Mouse (Mus musculus): Measurements from ENCODE around the gene Arl4c. TPM values are rescaled to one million over a fixed set of nuclear protein-coding genes. Genes with fewer than 3 reads are reported as not detected.
A peak's percentile ranks its signal among the peaks of the same experiment; 100 is the strongest.

Arl4c gene
- polyA plus RNA-seq, 1 experiment from 2014 or later: 1.5 TPM

- Histone ChIP-seq H3K4me2 (ENCODE audit: low read depth, low read length) (no peak overlapping the region), H3K4me3 (ENCODE audit: low read depth, low read length) (no peak overlapping the region), H3K27ac (ENCODE audit: low read depth) (no peak overlapping the region), H3K4me1 (ENCODE audit: insufficient read depth) (no peaks in the 10 kb centered on the region), H3K9me3 (ENCODE audit: low read length) (no peaks in the 10 kb centered on the region), H3K9ac (replicated peaks) (no peak overlapping the region), H3K27me3 (ENCODE audit: insufficient read depth, low read length) (no peaks in the 10 kb centered on the region), H3K36me3 (replicated peaks; ENCODE audit: insufficient read depth, low read length) (no peaks in the 10 kb centered on the region)
- no peak for TF ChIP-seq EP300 (IDR thresholded peaks at IDR 0.05; ENCODE audit: low read depth)
- TF ChIP-seq CTCF (IDR thresholded peaks at IDR 0.05; ENCODE audit: low read depth): no peak
- WGBS (ENCODE audit: insufficient replicate concordance): 60% methylated on average over 8 of the region's 8 CpGs
- DNase-seq (no peak), ATAC-seq (no peak)
Measured at GRCm38 (mm10) chr1:88744261-88744660, 42.2 kb upstream of the Arl4c start.

GRCm38 (mm10) chr1:88742372-88742771, 40.4 kb upstream of the Arl4c start:
- H3K9me3 ChIP-seq (ENCODE audit: low read length): no peaks in the 10 kb centered on the region
- TF ChIP-seq EP300 (IDR thresholded peaks at IDR 0.05; ENCODE audit: low read depth): no peak
- peak; percentile 83 for TF ChIP-seq CTCF (IDR thresholded peaks at IDR 0.05; ENCODE audit: low read depth)
- H3K4me3 ChIP-seq (ENCODE audit: low read depth, low read length): no peak overlapping the region
- no peak for ATAC-seq
- no peak overlapping the region for H3K9ac ChIP-seq (replicated peaks)
- H3K4me1 ChIP-seq (ENCODE audit: insufficient read depth): no peaks in the 10 kb centered on the region
- 44% methylated on average over 7 of the region's 7 CpGs for WGBS (ENCODE audit: insufficient replicate concordance)
- no peaks in the 10 kb centered on the region for H3K27me3 ChIP-seq (ENCODE audit: insufficient read depth, low read length)
- no peaks in the 10 kb centered on the region for H3K36me3 ChIP-seq (replicated peaks; ENCODE audit: insufficient read depth, low read length)
- no peak overlapping the region for H3K4me2 ChIP-seq (ENCODE audit: low read depth, low read length)
- peak; percentile 44 for DNase-seq
- H3K27ac ChIP-seq (ENCODE audit: low read depth): no peak overlapping the region

GRCm38 (mm10) chr1:88739546-88739945, 37.5 kb upstream of the Arl4c start:
- 68% methylated on average over 4 of the region's 4 CpGs for WGBS (ENCODE audit: insufficient replicate concordance)
- no peak for DNase-seq
- Histone ChIP-seq H3K4me2 (ENCODE audit: low read depth, low read length) (no peak overlapping the region), H3K4me3 (ENCODE audit: low read depth, low read length) (no peak overlapping the region), H3K27me3 (ENCODE audit: insufficient read depth, low read length) (no peaks in the 10 kb centered on the region), H3K27ac (ENCODE audit: low read depth) (no peak overlapping the region), H3K4me1 (ENCODE audit: insufficient read depth) (no peaks in the 10 kb centered on the region), H3K36me3 (replicated peaks; ENCODE audit: insufficient read depth, low read length) (no peaks in the 10 kb centered on the region), H3K9me3 (ENCODE audit: low read length) (no peaks in the 10 kb centered on the region), H3K9ac (replicated peaks) (no peak overlapping the region)
- ATAC-seq: no peak
- TF ChIP-seq CTCF (IDR thresholded peaks at IDR 0.05; ENCODE audit: low read depth) (no peak), EP300 (IDR thresholded peaks at IDR 0.05; ENCODE audit: low read depth) (no peak)

- no peak overlapping the region for H3K4me3 ChIP-seq (ENCODE audit: low read depth, low read length)
- H3K9me3 ChIP-seq (ENCODE audit: low read length): no peaks in the 10 kb centered on the region
- H3K27ac ChIP-seq (ENCODE audit: low read depth): no peak overlapping the region
- H3K4me1 ChIP-seq (ENCODE audit: insufficient read depth): no peaks in the 10 kb centered on the region
- WGBS (ENCODE audit: insufficient replicate concordance): 52% methylated on average over 3 of the region's 3 CpGs
- no peaks in the 10 kb centered on the region for H3K36me3 ChIP-seq (replicated peaks; ENCODE audit: insufficient read depth, low read length)
- DNase-seq (no peak), ATAC-seq (no peak)
- TF ChIP-seq EP300 (IDR thresholded peaks at IDR 0.05; ENCODE audit: low read depth): no peak
- no peak for TF ChIP-seq CTCF (IDR thresholded peaks at IDR 0.05; ENCODE audit: low read depth)
- H3K9ac ChIP-seq (replicated peaks): no peak overlapping the region
- no peaks in the 10 kb centered on the region for H3K27me3 ChIP-seq (ENCODE audit: insufficient read depth, low read length)
- no peak overlapping the region for H3K4me2 ChIP-seq (ENCODE audit: low read depth, low read length)
Measured at GRCm38 (mm10) chr1:88738931-88739330, 36.9 kb upstream of the Arl4c start.

GRCm38 (mm10) chr1:88729496-88729895, 27.5 kb upstream of the Arl4c start:
- 83% methylated on average over 1 of the region's 1 CpGs for WGBS (ENCODE audit: insufficient replicate concordance)
- TF ChIP-seq EP300 (IDR thresholded peaks at IDR 0.05; ENCODE audit: low read depth): no peak
- TF ChIP-seq CTCF (IDR thresholded peaks at IDR 0.05; ENCODE audit: low read depth): no peak

GRCm38 (mm10) chr1:88727369-88727768, 25.3 kb upstream of the Arl4c start:
- ATAC-seq (no peak), DNase-seq (no peak)
- Histone ChIP-seq H3K4me3 (ENCODE audit: low read depth, low read length) (no peak overlapping the region), H3K9me3 (ENCODE audit: low read length) (no peaks in the 10 kb centered on the region), H3K36me3 (replicated peaks; ENCODE audit: insufficient read depth, low read length) (no peaks in the 10 kb centered on the region), H3K27me3 (ENCODE audit: insufficient read depth, low read length) (no peaks in the 10 kb centered on the region), H3K27ac (ENCODE audit: low read depth) (no peak overlapping the region), H3K4me2 (ENCODE audit: low read depth, low read length) (no peak overlapping the region), H3K9ac (replicated peaks) (no peak overlapping the region), H3K4me1 (ENCODE audit: insufficient read depth) (no peaks in the 10 kb centered on the region)
- 80% methylated on average over 1 of the region's 1 CpGs for WGBS (ENCODE audit: insufficient replicate concordance)
- no peak for TF ChIP-seq CTCF (IDR thresholded peaks at IDR 0.05; ENCODE audit: low read depth)
- TF ChIP-seq EP300 (IDR thresholded peaks at IDR 0.05; ENCODE audit: low read depth): no peak

More at GRCm38 (mm10) chr1:88729496-88729895, 27.5 kb upstream of the Arl4c start:
- no peaks in the 10 kb centered on the region for H3K9me3 ChIP-seq (ENCODE audit: low read length)
- no peak overlapping the region for H3K4me2 ChIP-seq (ENCODE audit: low read depth, low read length)
- H3K4me3 ChIP-seq (ENCODE audit: low read depth, low read length): no peak overlapping the region
- H3K27ac ChIP-seq (ENCODE audit: low read depth): no peak overlapping the region
- no peak for ATAC-seq
- H3K27me3 ChIP-seq (ENCODE audit: insufficient read depth, low read length): no peaks in the 10 kb centered on the region
- H3K4me1 ChIP-seq (ENCODE audit: insufficient read depth): no peaks in the 10 kb centered on the region
- H3K36me3 ChIP-seq (replicated peaks; ENCODE audit: insufficient read depth, low read length): no peaks in the 10 kb centered on the region
- H3K9ac ChIP-seq (replicated peaks): no peak overlapping the region
- no peak for DNase-seq

GRCm38 (mm10) chr1:88725716-88726115, 23.7 kb upstream of the Arl4c start:
- ATAC-seq (no peak), DNase-seq (no peak)
- no peaks in the 10 kb centered on the region for H3K4me1 ChIP-seq (ENCODE audit: insufficient read depth)
- H3K4me3 ChIP-seq (ENCODE audit: low read depth, low read length): no peak overlapping the region
- TF ChIP-seq CTCF (IDR thresholded peaks at IDR 0.05; ENCODE audit: low read depth) (no peak), EP300 (IDR thresholded peaks at IDR 0.05; ENCODE audit: low read depth) (no peak)
- WGBS (ENCODE audit: insufficient replicate concordance): 66% methylated on average over 1 of the region's 1 CpGs
- no peaks in the 10 kb centered on the region for H3K9me3 ChIP-seq (ENCODE audit: low read length)
- H3K27me3 ChIP-seq (ENCODE audit: insufficient read depth, low read length): no peaks in the 10 kb centered on the region
- no peak overlapping the region for H3K9ac ChIP-seq (replicated peaks)
- no peaks in the 10 kb centered on the region for H3K36me3 ChIP-seq (replicated peaks; ENCODE audit: insufficient read depth, low read length)
- no peak overlapping the region for H3K27ac ChIP-seq (ENCODE audit: low read depth)
- no peak overlapping the region for H3K4me2 ChIP-seq (ENCODE audit: low read depth, low read length)

Data from liver, postnatal 0 days (tissue).